8 mouse cellular contexts compared by ENCODE assay signal in the genomic region with DNA sequence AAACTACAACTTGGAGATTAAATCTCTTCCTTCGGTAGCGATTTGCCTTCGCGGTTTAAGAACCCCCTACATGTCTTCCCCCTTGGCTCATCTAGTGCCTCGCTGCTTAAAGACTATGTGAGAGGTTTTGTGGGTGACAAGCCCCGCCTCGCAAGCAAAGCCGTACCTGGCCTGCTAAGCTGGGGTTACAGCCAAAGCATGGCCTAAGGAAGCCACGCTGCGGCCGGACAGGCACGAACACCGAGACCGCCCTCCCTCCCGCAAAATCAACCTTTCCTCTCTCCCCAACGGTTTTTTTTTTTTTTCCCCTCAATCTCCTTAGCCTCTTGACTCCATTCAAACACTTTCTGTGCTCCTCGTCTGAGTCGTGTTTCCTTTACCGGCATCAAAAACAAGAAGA. TPM values are rescaled to one million over a fixed set of nuclear protein-coding genes. Genes with fewer than 3 reads are reported as not detected.
DNase-seq lines count a peak whose midpoint lies in the region; ATAC-seq and TF ChIP-seq lines count a peak whose summit lies in the region.

No protein-coding gene starts in this region.

- TF ChIP-seq CTCF in hindbrain, postnatal 0 days (IDR thresholded peaks at IDR 0.05; ENCODE audit: low read depth), result no peak
- no peak for TF ChIP-seq CTCF in liver, postnatal 0 days (IDR thresholded peaks at IDR 0.05; ENCODE audit: low read depth)
- TF ChIP-seq CTCF in spleen, adult 2 months (IDR thresholded peaks at IDR 0.05; ENCODE audit: extremely low read depth, insufficient read depth, insufficient read length, insufficient replicate concordance), result no peak

- H3K27me3 ChIP-seq in hindbrain, postnatal 0 days (ENCODE audit: insufficient read depth, low read length), result no peaks in the 10 kb centered on the region
- H3K27me3 ChIP-seq in liver, postnatal 0 days (ENCODE audit: insufficient read depth, low read length), result no peaks in the 10 kb centered on the region
- no peaks in the 10 kb centered on the region for H3K27me3 ChIP-seq in spleen, adult 2 months (ENCODE audit: control insufficient read depth, insufficient read depth, low read length)

- 0 out of 2 replicates have a peak, but pooled peaks cover 9% of the 10 kb centered on the region for H3K36me3 ChIP-seq in hindbrain, postnatal 0 days (ENCODE audit: insufficient read depth, low read length)
- H3K36me3 ChIP-seq in liver, postnatal 0 days (replicated peaks; ENCODE audit: insufficient read depth, low read length), result peaks cover 5% of the 10 kb centered on the region
- H3K36me3 ChIP-seq in spleen, adult 2 months (ENCODE audit: control insufficient read depth, insufficient read depth, low read length), result peaks cover 2% of the 10 kb centered on the region

- no peaks in the 10 kb centered on the region for H3K9me3 ChIP-seq in hindbrain, postnatal 0 days (ENCODE audit: low read length)
- no peaks in the 10 kb centered on the region for H3K9me3 ChIP-seq in liver, postnatal 0 days (ENCODE audit: low read length)

- H3K4me2 ChIP-seq in hindbrain, postnatal 0 days (ENCODE audit: low read depth, low read length), result peak overlapping the region; percentile 75
- H3K4me2 ChIP-seq in liver, postnatal 0 days (ENCODE audit: low read depth, low read length), result peak overlapping the region; percentile 92

- H3K4me3 ChIP-seq in hindbrain, postnatal 0 days (ENCODE audit: low read length), result peak overlapping the region; percentile 81
- H3K4me3 ChIP-seq in liver, postnatal 0 days (ENCODE audit: low read depth, low read length), result peak overlapping the region; percentile 96
- H3K4me3 ChIP-seq in spleen, adult 2 months (ENCODE audit: extremely low read depth, insufficient read depth, insufficient read length), result peak overlapping the region; percentile 98

- no peak for TF ChIP-seq EP300 in liver, postnatal 0 days (IDR thresholded peaks at IDR 0.05; ENCODE audit: low read depth)

- under 1% methylated on average over 19 of the region's 19 CpGs for WGBS in hindbrain, postnatal 0 days
- WGBS in liver, postnatal 0 days (ENCODE audit: insufficient replicate concordance), result 1% methylated on average over 19 of the region's 19 CpGs
- under 1% methylated on average over 19 of the region's 19 CpGs for WGBS in spleen, adult 2 months

- peak; percentile 2 to 3 for DNase-seq in heart, adult 9 months (ENCODE audit: low spot score in 2 of 2)
- DNase-seq in heart, postnatal 10 days, result no peak
- peak; percentile 45 for DNase-seq in adrenal gland, postnatal 14 days
- peak; percentile 28 for DNase-seq in hindbrain, postnatal 0 days (ENCODE audit: low spot score)
- DNase-seq in liver, postnatal 0 days, result peak; percentile 56
- DNase-seq in spleen, adult 2 months (ENCODE audit: low read depth in 1 of 2, low spot score in 2 of 2), result peak in 1 of 2 experiments; percentile 23
- DNase-seq in frontal cortex, postnatal 10 days (ENCODE audit: low spot score in 2 of 2), result no peak

- H3K27ac ChIP-seq in hindbrain, postnatal 0 days, result peak overlapping the region; percentile 85
- peak overlapping the region; percentile 83 for H3K27ac ChIP-seq in liver, postnatal 0 days (ENCODE audit: low read depth)
- peak overlapping the region; percentile 94 for H3K27ac ChIP-seq in spleen, adult 2 months (ENCODE audit: insufficient read depth, low read length)

- no peak for TF ChIP-seq POLR2A in spleen, adult 2 months (IDR thresholded peaks at IDR 0.05; ENCODE audit: low read depth, low read length)

- peak overlapping the region; percentile 68 for H3K9ac ChIP-seq in hindbrain, postnatal 0 days (replicated peaks; ENCODE audit: low read length)
- H3K9ac ChIP-seq in liver, postnatal 0 days (replicated peaks), result peak overlapping the region; percentile 85

- intact Hi-C loops in heart, postnatal 10 days (cut with DNase I), result no loop called here

- ATAC-seq in erythroblast, adult 5-6 weeks (replicated peaks; ENCODE audit: low FRiP score, poor library complexity, severe bottlenecking), result peak; percentile 71
- 0 out of 2 replicates have a peak, but pooled peaks have one; percentile 1 for ATAC-seq in hindbrain, postnatal 0 days
- peak; percentile 18; the same call in 1 of the 2 replicates for ATAC-seq in liver, postnatal 0 days

- H3K4me1 ChIP-seq in hindbrain, postnatal 0 days (ENCODE audit: insufficient read depth, low read length), result peaks cover 6% of the 10 kb centered on the region
- peaks cover 18% of the 10 kb centered on the region for H3K4me1 ChIP-seq in liver, postnatal 0 days (ENCODE audit: insufficient read depth)
- H3K4me1 ChIP-seq in spleen, adult 2 months (ENCODE audit: control insufficient read depth, insufficient read depth, insufficient read length), result peaks cover 5% of the 10 kb centered on the region

RNA-seq across cellular contexts. Expression of gene Mtrex, which starts 0.4 kb away (rescaled TPM):
- total RNA-seq in heart, postnatal 10 days (2021), result 10 to 100 TPM; 29.4 to 31.6 TPM
- 39.6 and 45.3 TPM in 2 replicates for total RNA-seq in adrenal gland, postnatal 14 days (2021)
- 34.9 and 56.7 TPM in 2 replicates for total RNA-seq in erythroblast, adult 5-6 weeks (2015; ENCODE audit: low replicate concordance)
- total RNA-seq in erythroblast, adult 5-6 weeks (2017; ENCODE audit: low replicate concordance), result 33.9 and 51.3 TPM in 2 replicates
- 18.8 and 21.2 TPM in 2 replicates for total RNA-seq in hindbrain, postnatal 0 days (2014; rRNA removed)
- polyA plus RNA-seq in hindbrain, postnatal 0 days (2015; fragmentation: Nextera tagmentation; extraction: Ambion mirVana), result 38.8 and 41.8 TPM in 2 replicates
- polyA plus RNA-seq in liver, postnatal 0 days (2015; fragmentation: Nextera tagmentation; extraction: Ambion mirVana), result 13.5 and 13.8 TPM in 2 replicates
- 3.4 and 3.6 TPM in 2 replicates for polyA plus RNA-seq in spleen, adult 2 months (2012; rRNA removed)

RNA-seq across cellular contexts. Expression of gene Dhx29, which starts 0.5 kb away (rescaled TPM):
- total RNA-seq in heart, postnatal 10 days (2021), result 10 to 100 TPM; 12.8 to 15.9 TPM
- 15.4 and 18.2 TPM in 2 replicates for total RNA-seq in adrenal gland, postnatal 14 days (2021)
- 3.1 and 9.2 TPM in 2 replicates for total RNA-seq in erythroblast, adult 5-6 weeks (2015; ENCODE audit: low replicate concordance)
- 6.4 and 7.8 TPM in 2 replicates for total RNA-seq in erythroblast, adult 5-6 weeks (2017; ENCODE audit: low replicate concordance)
- total RNA-seq in hindbrain, postnatal 0 days (2014; rRNA removed), result 15.2 and 15.7 TPM in 2 replicates
- 29.5 and 30.0 TPM in 2 replicates for polyA plus RNA-seq in hindbrain, postnatal 0 days (2015; fragmentation: Nextera tagmentation; extraction: Ambion mirVana)
- polyA plus RNA-seq in liver, postnatal 0 days (2015; fragmentation: Nextera tagmentation; extraction: Ambion mirVana), result 5.0 and 5.3 TPM in 2 replicates
- 2.1 TPM in 2 replicates for polyA plus RNA-seq in spleen, adult 2 months (2012; rRNA removed)

Comparison
In these comparisons a context has a peak if more than half of its experiments do, and no peak if none do; other contexts are left out.
1. DNase-seq: peak in heart, adult 9 months (2 of 2), adrenal gland, postnatal 14 days (single experiment), hindbrain, postnatal 0 days (single experiment) and liver, postnatal 0 days (single experiment); none in heart, postnatal 10 days (0 of 2) and frontal cortex, postnatal 10 days (0 of 2).
2. ATAC-seq: peak in every context shown above with its lines; median percentile 71 in erythroblast, adult 5-6 weeks; 18 in liver, postnatal 0 days; 1 in hindbrain, postnatal 0 days.
3. Peak in every context shown above with its lines, with median percentiles within 50 percentile points of each other: H3K27ac ChIP-seq and H3K4me3 ChIP-seq.